Mouse (Mus musculus) 3134 (cell line): ENCODE results near the gene Tnfrsf9.

Experiments
- DNase-seq: peaks from one replicate; pipeline ENCODE4 v3.0.0-alpha.2; 2011; ENCODE audit warnings: low spot score; ENCODE audit not compliant: insufficient read length; ENCODE audit errors: extremely low read depth

Tnfrsf9 gene

GRCm38 (mm10) chr4:150926924-150927705 is 12.8 kb downstream of the Tnfrsf9 start:
- peak; percentile 51 for DNase-seq

- DNase-seq = peak; percentile 67
These were observed 13.4 kb downstream of the Tnfrsf9 start for GRCm38 (mm10) chr4:150927789-150928188.

GRCm38 (mm10) chr4:150933503-150933902 is 19.1 kb downstream of the Tnfrsf9 start:
- DNase-seq = no peak

- no peak for DNase-seq
These were observed 23.1 kb downstream of the Tnfrsf9 start for GRCm38 (mm10) chr4:150937293-150938062.

- no peak for DNase-seq
These were observed 23.7 kb downstream of the Tnfrsf9 start for GRCm38 (mm10) chr4:150938063-150938452.

- DNase-seq = no peak
These were observed 25.8 kb downstream of the Tnfrsf9 start for GRCm38 (mm10) chr4:150939991-150940651.

- DNase-seq = no peak
These were observed 30.3 kb downstream of the Tnfrsf9 start for GRCm38 (mm10) chr4:150944707-150945106.

GRCm38 (mm10) chr4:150950972-150951371 is 36.6 kb downstream of the Tnfrsf9 start:
- DNase-seq = no peak

GRCm38 (mm10) chr4:150956369-150957105 is 42.2 kb downstream of the Tnfrsf9 start:
- no peak for DNase-seq

GRCm38 (mm10) chr4:150957106-150957458 is 42.7 kb downstream of the Tnfrsf9 start:
- no peak for DNase-seq

GRCm38 (mm10) chr4:150958536-150958935 is 44.2 kb downstream of the Tnfrsf9 start:
- DNase-seq = no peak

GRCm38 (mm10) chr4:150962231-150962630 is 47.9 kb downstream of the Tnfrsf9 start:
- peak; percentile 55 for DNase-seq

- no peak for DNase-seq
These were observed 49.3 kb downstream of the Tnfrsf9 start for GRCm38 (mm10) chr4:150963711-150964110.

- DNase-seq = peak; percentile 47
These were observed 50.5 kb downstream of the Tnfrsf9 start for GRCm38 (mm10) chr4:150964635-150965554.

- no peak for DNase-seq
These were observed 51.2 kb downstream of the Tnfrsf9 start for GRCm38 (mm10) chr4:150965555-150965951.

GRCm38 (mm10) chr4:150966556-150966955 is 52.2 kb downstream of the Tnfrsf9 start:
- DNase-seq = no peak

- DNase-seq = no peak
These were observed 54.6 kb downstream of the Tnfrsf9 start for GRCm38 (mm10) chr4:150968956-150969355.

GRCm38 (mm10) chr4:150973264-150973663 is 58.9 kb downstream of the Tnfrsf9 start:
- DNase-seq = peak; percentile 80

GRCm38 (mm10) chr4:150975145-150975544 is 60.8 kb downstream of the Tnfrsf9 start:
- no peak for DNase-seq
